Mouse (Mus musculus): ENCODE measurements around the gene Col4a6. TPM values are rescaled to one million over a fixed set of nuclear protein-coding genes. Genes with fewer than 3 reads are reported as not detected.

Col4a6 gene
- not detected in 2 replicates for polyA plus RNA-seq (2012)

DNA sequence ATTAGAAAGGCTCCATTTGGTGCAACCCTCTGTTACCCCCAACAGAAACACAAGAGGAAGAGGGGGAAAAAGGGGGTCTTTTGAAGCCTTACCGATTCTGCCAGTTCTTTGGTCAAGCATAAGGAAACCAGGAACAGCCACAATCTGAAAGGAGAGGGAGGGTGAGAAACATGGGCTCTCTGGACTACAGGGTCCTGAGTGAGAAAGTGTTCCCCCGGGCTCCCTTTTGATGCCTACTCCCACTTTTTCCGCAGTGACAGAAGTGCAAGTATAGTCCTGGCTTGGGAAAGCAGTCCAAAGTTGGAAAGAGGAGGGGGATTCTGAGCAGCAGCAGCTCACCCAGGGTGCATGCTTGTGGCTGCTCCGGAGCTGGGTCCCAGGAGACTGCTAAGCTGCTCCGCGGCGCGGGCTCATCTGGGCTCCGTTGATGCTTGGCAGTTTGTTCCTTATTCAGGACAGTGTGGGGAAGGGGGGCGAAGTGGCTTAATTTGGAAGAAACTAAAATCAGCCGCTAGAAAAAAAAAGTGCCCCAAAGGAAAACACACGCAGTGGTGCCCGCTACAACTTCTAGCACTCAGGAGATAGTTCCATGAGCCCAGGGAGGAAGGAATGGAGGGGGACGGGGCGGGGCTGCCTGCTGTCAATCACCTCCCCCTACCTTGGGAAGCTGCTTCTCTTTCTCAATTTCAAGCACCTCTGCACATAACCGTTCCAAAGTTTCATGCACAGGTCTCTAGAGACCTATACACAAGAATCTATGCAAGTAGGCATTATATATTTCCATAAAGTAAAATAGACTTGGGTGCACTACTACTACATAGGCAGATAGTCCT lies at the start of gene Col4a6:
Col4a6 (minus strand) TSS at position 607 of the 833 bp plus-strand sequence.
- Histone ChIP-seq H3K9me3 (ENCODE audit: control insufficient read depth, low read length) (no peaks in the 10 kb centered on the region), H3K27me3 (ENCODE audit: control insufficient read depth) (peaks cover 12% of the 10 kb centered on the region), H3K4me1 (ENCODE audit: control insufficient read depth) (no peaks in the 10 kb centered on the region), H3K36me3 (ENCODE audit: control insufficient read depth) (no peaks in the 10 kb centered on the region), H3K4me3 (replicated peaks) (no peak within 1 kb of the TSS)
- TF ChIP-seq TAL1 (IDR thresholded peaks at IDR 0.05; ENCODE audit: low read length), result no peak
- TF ChIP-seq GATA1 (IDR thresholded peaks at IDR 0.05; ENCODE audit: low read length), result no peak

- H3K27me3 ChIP-seq (ENCODE audit: control insufficient read depth), result no peaks in the 10 kb centered on the region
- H3K36me3 ChIP-seq (ENCODE audit: control insufficient read depth), result no peaks in the 10 kb centered on the region
- no peak overlapping the region for H3K4me3 ChIP-seq (replicated peaks)
- H3K9me3 ChIP-seq (ENCODE audit: control insufficient read depth, low read length), result no peaks in the 10 kb centered on the region
- no peaks in the 10 kb centered on the region for H3K4me1 ChIP-seq (ENCODE audit: control insufficient read depth)
- TF ChIP-seq TAL1 (IDR thresholded peaks at IDR 0.05; ENCODE audit: low read length) (no peak), GATA1 (IDR thresholded peaks at IDR 0.05; ENCODE audit: low read length) (no peak)
These were observed 29.2 kb upstream of the Col4a6 start for GRCm38 (mm10) chrX:141503125-141503524.

- no peaks in the 10 kb centered on the region for H3K4me1 ChIP-seq (ENCODE audit: control insufficient read depth)
- no peak overlapping the region for H3K4me3 ChIP-seq (replicated peaks)
- TF ChIP-seq GATA1 (IDR thresholded peaks at IDR 0.05; ENCODE audit: low read length), result no peak
- TF ChIP-seq TAL1 (IDR thresholded peaks at IDR 0.05; ENCODE audit: low read length), result no peak
- no peaks in the 10 kb centered on the region for H3K36me3 ChIP-seq (ENCODE audit: control insufficient read depth)
- H3K9me3 ChIP-seq (ENCODE audit: control insufficient read depth, low read length), result no peaks in the 10 kb centered on the region
- H3K27me3 ChIP-seq (ENCODE audit: control insufficient read depth), result no peaks in the 10 kb centered on the region
These were observed 20.7 kb upstream of the Col4a6 start for GRCm38 (mm10) chrX:141494545-141494944.

DNA sequence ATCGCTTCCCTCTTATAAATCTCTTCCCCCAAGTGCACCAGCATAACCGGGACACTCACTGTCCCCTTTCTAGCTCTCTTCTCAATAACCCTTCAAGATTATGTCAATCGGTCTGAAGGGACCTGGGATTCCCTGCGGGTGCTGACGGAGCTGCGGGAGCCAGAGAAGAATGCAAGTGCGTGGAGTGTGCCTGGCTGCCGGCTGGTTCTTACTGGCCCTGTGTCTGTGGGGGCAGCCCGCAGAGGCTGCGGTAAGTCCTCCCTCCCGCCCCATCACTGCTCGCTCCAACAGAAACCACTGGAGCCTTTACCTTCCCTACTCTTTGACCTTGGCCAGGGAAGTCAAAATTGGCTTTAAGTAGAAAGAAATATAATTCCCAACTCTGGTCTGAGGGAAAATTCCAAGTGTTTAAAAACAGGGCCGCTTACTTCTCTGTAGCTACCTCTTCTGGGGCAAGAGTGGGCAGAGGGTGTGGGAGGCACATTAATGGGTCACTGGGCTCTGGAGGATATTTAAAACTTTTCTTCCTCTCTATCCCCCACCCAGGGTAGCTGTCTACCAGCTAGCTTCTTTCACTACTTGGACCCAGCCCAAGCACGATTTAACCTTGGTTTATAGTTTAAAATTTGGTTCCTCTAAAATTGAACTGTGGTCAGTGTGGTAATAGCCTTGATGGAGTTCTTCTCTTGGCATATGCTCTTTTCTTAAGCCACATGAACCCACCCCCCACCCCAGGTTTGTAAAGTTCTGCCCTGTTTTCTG lies 1.9 kb upstream of the Col4a6 start:
- no peaks in the 10 kb centered on the region for H3K4me1 ChIP-seq (ENCODE audit: control insufficient read depth)
- TF ChIP-seq TAL1 (IDR thresholded peaks at IDR 0.05; ENCODE audit: low read length) (no peak), GATA1 (IDR thresholded peaks at IDR 0.05; ENCODE audit: low read length) (no peak)
- no peaks in the 10 kb centered on the region for H3K9me3 ChIP-seq (ENCODE audit: control insufficient read depth, low read length)
- peak overlapping the region; percentile 33 for H3K4me3 ChIP-seq (replicated peaks)
- no peaks in the 10 kb centered on the region for H3K36me3 ChIP-seq (ENCODE audit: control insufficient read depth)
- H3K27me3 ChIP-seq (ENCODE audit: control insufficient read depth), result peaks cover 12% of the 10 kb centered on the region

GRCm38 (mm10) chrX:141475110-141475509 lies 1.2 kb upstream of the Col4a6 start, which contains the start of gene Col4a5:
Gene Col4a5 (plus strand): TSS chrX:141475385.
- Histone ChIP-seq H3K27me3 (ENCODE audit: control insufficient read depth) (peaks cover 12% of the 10 kb centered on the region), H3K4me3 (replicated peaks) (peak within 1 kb of the TSS; percentile 33), H3K9me3 (ENCODE audit: control insufficient read depth, low read length) (no peaks in the 10 kb centered on the region), H3K4me1 (ENCODE audit: control insufficient read depth) (no peaks in the 10 kb centered on the region), H3K36me3 (ENCODE audit: control insufficient read depth) (no peaks in the 10 kb centered on the region)
- TF ChIP-seq GATA1 (IDR thresholded peaks at IDR 0.05; ENCODE audit: low read length) (no peak), TAL1 (IDR thresholded peaks at IDR 0.05; ENCODE audit: low read length) (no peak)

GRCm38 (mm10) chrX:141447936-141448335 lies 25.9 kb downstream of the Col4a6 start:
- Histone ChIP-seq H3K4me1 (ENCODE audit: control insufficient read depth) (no peaks in the 10 kb centered on the region), H3K9me3 (ENCODE audit: control insufficient read depth, low read length) (no peaks in the 10 kb centered on the region), H3K4me3 (replicated peaks) (no peak overlapping the region), H3K36me3 (ENCODE audit: control insufficient read depth) (no peaks in the 10 kb centered on the region), H3K27me3 (ENCODE audit: control insufficient read depth) (no peaks in the 10 kb centered on the region)
- TF ChIP-seq TAL1 (IDR thresholded peaks at IDR 0.05; ENCODE audit: low read length) (no peak), GATA1 (IDR thresholded peaks at IDR 0.05; ENCODE audit: low read length) (no peak)

DNA sequence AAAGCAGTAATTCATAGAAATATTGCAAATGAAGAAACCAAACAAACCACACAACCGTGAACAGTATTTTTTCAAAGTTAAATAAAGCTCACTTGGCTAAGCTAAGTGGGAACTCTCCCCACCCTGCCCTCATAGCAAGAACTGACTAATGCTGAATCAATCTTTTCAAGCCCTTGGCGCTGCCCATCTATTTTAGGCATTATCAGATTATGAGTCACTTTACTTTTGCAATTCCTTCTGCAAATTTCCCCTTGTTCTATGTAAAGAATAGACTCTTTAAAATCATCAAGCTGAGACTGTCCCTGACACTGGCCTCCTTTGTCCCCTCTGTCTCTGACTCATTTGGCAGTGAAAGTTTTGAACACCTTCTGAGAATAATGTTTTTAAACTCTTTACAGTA lies 34.5 kb downstream of the Col4a6 start:
- TF ChIP-seq GATA1 (IDR thresholded peaks at IDR 0.05; ENCODE audit: low read length) (no peak), TAL1 (IDR thresholded peaks at IDR 0.05; ENCODE audit: low read length) (no peak)
- Histone ChIP-seq H3K4me1 (ENCODE audit: control insufficient read depth) (no peaks in the 10 kb centered on the region), H3K4me3 (replicated peaks) (no peak overlapping the region), H3K27me3 (ENCODE audit: control insufficient read depth) (no peaks in the 10 kb centered on the region), H3K9me3 (ENCODE audit: control insufficient read depth, low read length) (no peaks in the 10 kb centered on the region), H3K36me3 (ENCODE audit: control insufficient read depth) (no peaks in the 10 kb centered on the region)

- Histone ChIP-seq H3K4me3 (replicated peaks) (no peak overlapping the region), H3K9me3 (ENCODE audit: control insufficient read depth, low read length) (no peaks in the 10 kb centered on the region), H3K36me3 (ENCODE audit: control insufficient read depth) (no peaks in the 10 kb centered on the region), H3K27me3 (ENCODE audit: control insufficient read depth) (no peaks in the 10 kb centered on the region), H3K4me1 (ENCODE audit: control insufficient read depth) (no peaks in the 10 kb centered on the region)
- TF ChIP-seq TAL1 (IDR thresholded peaks at IDR 0.05; ENCODE audit: low read length), result no peak
These were observed 37.1 kb downstream of the Col4a6 start for GRCm38 (mm10) chrX:141436780-141437179.

DNA sequence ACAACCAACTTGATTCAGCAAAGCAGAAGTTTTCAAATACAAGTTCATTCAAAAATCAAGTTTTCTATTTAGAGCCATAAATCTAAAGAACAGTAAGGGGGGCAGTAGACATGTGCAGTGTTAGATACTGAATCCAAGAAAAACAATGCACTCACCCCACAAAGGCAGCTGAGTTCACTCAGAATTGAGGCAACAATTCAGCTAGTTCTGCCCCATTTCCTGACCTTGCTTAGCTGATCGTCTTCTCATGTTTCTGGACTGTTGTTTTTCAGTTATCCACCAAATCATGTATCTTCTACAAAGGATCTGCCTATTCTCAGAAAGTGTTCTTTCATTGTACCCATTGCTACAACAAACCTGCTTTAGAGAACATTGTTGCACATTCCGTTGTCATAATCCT lies 58.6 kb downstream of the Col4a6 start:
- Histone ChIP-seq H3K27me3 (ENCODE audit: control insufficient read depth) (no peaks in the 10 kb centered on the region), H3K36me3 (ENCODE audit: control insufficient read depth) (no peaks in the 10 kb centered on the region), H3K4me1 (ENCODE audit: control insufficient read depth) (no peaks in the 10 kb centered on the region), H3K4me3 (replicated peaks) (no peak overlapping the region), H3K9me3 (ENCODE audit: control insufficient read depth, low read length) (no peaks in the 10 kb centered on the region)
- no peak for TF ChIP-seq TAL1 (IDR thresholded peaks at IDR 0.05; ENCODE audit: low read length)
- TF ChIP-seq GATA1 (IDR thresholded peaks at IDR 0.05; ENCODE audit: low read length), result no peak

Data from erythroblast, embryonic 14.5 days (primary cell).